Mouse (Mus musculus): ENCODE measurements around the gene Eif4b. TPM values are rescaled to one million over a fixed set of nuclear protein-coding genes. Genes with fewer than 3 reads are reported as not detected.
A peak's percentile ranks its signal among the peaks of the same experiment; 100 is the strongest.

The Eif4b gene
- total RNA-seq, 2 experiments from 2014 or later, result 187 to 246 TPM

- peak overlapping the region; percentile 87 for H3K4me3 ChIP-seq
- peak overlapping the region; percentile 96 for H3K27ac ChIP-seq
- no peak for DNase-seq
- no peak for TF ChIP-seq CTCF (IDR thresholded peaks at IDR 0.05)
- intact Hi-C loops (cut with DNase I), result loop anchor here (2.0 kb wide), 1 partner anchor 23 kb away; no protein-coding TSS in a partner anchor
Observed at GRCm38 (mm10) chr15:102099771-102100160, 26.2 kb downstream of the Eif4b start.

GRCm38 (mm10) chr15:102100161-102100981, 26.8 kb downstream of the Eif4b start, which contains the start of gene Tns2:
Tns2 (plus strand) TSS chr15:102100413.
- peak within 1 kb of the TSS; percentile 96 for H3K27ac ChIP-seq
- peak; percentile 93 for DNase-seq
- peak within 1 kb of the TSS; percentile 87 for H3K4me3 ChIP-seq
- intact Hi-C loops (cut with DNase I), result no loop called here
- TF ChIP-seq CTCF (IDR thresholded peaks at IDR 0.05), result peak; percentile 75

GRCm38 (mm10) chr15:102100996-102101671, 27.6 kb downstream of the Eif4b start:
- peak; percentile 35 for TF ChIP-seq CTCF (IDR thresholded peaks at IDR 0.05)
- intact Hi-C loops (cut with DNase I), result no loop called here
- H3K27ac ChIP-seq, result peak overlapping the region; percentile 96
- peak overlapping the region; percentile 87 for H3K4me3 ChIP-seq
- DNase-seq, result peak; percentile 73

GRCm38 (mm10) chr15:102101672-102102541, 28.3 kb downstream of the Eif4b start:
- peak; percentile 73 for DNase-seq
- intact Hi-C loops (cut with DNase I), result loop anchor here (1.0 kb wide), 1 partner anchor 34 kb away; the partner anchor contains the start of gene Spryd3
- Histone ChIP-seq H3K27ac (peak overlapping the region; percentile 96), H3K4me3 (peak overlapping the region; percentile 87)
- no peak for TF ChIP-seq CTCF (IDR thresholded peaks at IDR 0.05)

- intact Hi-C loops (cut with DNase I), result loop anchor here (1.0 kb wide), 1 partner anchor 34 kb away; the partner anchor contains the start of gene Spryd3
- peak; percentile 84 for DNase-seq
- H3K27ac ChIP-seq, result peak overlapping the region; percentile 96
- no peak for TF ChIP-seq CTCF (IDR thresholded peaks at IDR 0.05)
- peak overlapping the region; percentile 87 for H3K4me3 ChIP-seq
Observed at GRCm38 (mm10) chr15:102102548-102103121, 29.1 kb downstream of the Eif4b start.

- no peak for TF ChIP-seq CTCF (IDR thresholded peaks at IDR 0.05)
- peak; percentile 72 for DNase-seq
- intact Hi-C loops (cut with DNase I), result no loop called here
- peak overlapping the region; percentile 96 for H3K27ac ChIP-seq
- peak overlapping the region; percentile 87 for H3K4me3 ChIP-seq
Observed at GRCm38 (mm10) chr15:102103371-102103946, 29.9 kb downstream of the Eif4b start.

GRCm38 (mm10) chr15:102103947-102104555, 30.5 kb downstream of the Eif4b start:
- Histone ChIP-seq H3K27ac (peak overlapping the region; percentile 96), H3K4me3 (peak overlapping the region; percentile 87)
- intact Hi-C loops (cut with DNase I), result no loop called here
- DNase-seq, result peak; percentile 94
- no peak for TF ChIP-seq CTCF (IDR thresholded peaks at IDR 0.05)

GRCm38 (mm10) chr15:102105360-102105759, 31.8 kb downstream of the Eif4b start:
- Histone ChIP-seq H3K27ac (peak overlapping the region; percentile 96), H3K4me3 (peak overlapping the region; percentile 87)
- TF ChIP-seq CTCF (IDR thresholded peaks at IDR 0.05), result no peak
- intact Hi-C loops (cut with DNase I), result no loop called here
- peak; percentile 93 for DNase-seq

- DNase-seq, result peak; percentile 55
- H3K4me3 ChIP-seq, result peak overlapping the region; percentile 87
- H3K27ac ChIP-seq, result peak overlapping the region; percentile 96
- peak; percentile 24; the same call in 1 of the 2 replicates for TF ChIP-seq CTCF (IDR thresholded peaks at IDR 0.05)
- intact Hi-C loops (cut with DNase I), result no loop called here
Observed at GRCm38 (mm10) chr15:102105764-102106730, 32.5 kb downstream of the Eif4b start.

All from gastrocnemius, adult 2 months (tissue).